Mouse (Mus musculus): ENCODE results near the gene Eif4g2. TPM values are rescaled to one million over a fixed set of nuclear protein-coding genes. Genes with fewer than 3 reads are reported as not detected.

Eif4g2 gene
- polyA plus RNA-seq, 1 experiment from 2014 or later: 726 TPM

- Histone ChIP-seq H3K4me3 (replicated peaks) (no peak overlapping the region), H3K4me1 (replicated peaks) (peaks cover 6% of the 10 kb centered on the region), H3K9me3 (no peaks in the 10 kb centered on the region), H3K27ac (no peak overlapping the region), H3K9ac (no peak overlapping the region), H3K27me3 (replicated peaks) (no peaks in the 10 kb centered on the region), H3K4me2 (replicated peaks) (no peak overlapping the region), H3K36me3 (peaks cover 6% of the 10 kb centered on the region; the same call in 1 of the 2 replicates)
- no peak for ATAC-seq
Observed at GRCm38 (mm10) chr7:111085153-111085552, 2.3 kb upstream of the Eif4g2 start.

- Histone ChIP-seq H3K9me3 (no peaks in the 10 kb centered on the region), H3K9ac (no peak overlapping the region), H3K36me3 (peaks cover 6% of the 10 kb centered on the region; the same call in 1 of the 2 replicates), H3K4me3 (replicated peaks) (no peak overlapping the region), H3K27ac (no peak overlapping the region), H3K27me3 (replicated peaks) (no peaks in the 10 kb centered on the region), H3K4me1 (replicated peaks) (peaks cover 6% of the 10 kb centered on the region), H3K4me2 (replicated peaks) (no peak overlapping the region)
- 70% methylated on average over 2 of the region's 2 CpGs for WGBS
- no peak for ATAC-seq
Observed at GRCm38 (mm10) chr7:111084443-111084842, 1.6 kb upstream of the Eif4g2 start.

- peak overlapping the region; percentile 89 for H3K4me3 ChIP-seq (replicated peaks)
- H3K27me3 ChIP-seq (replicated peaks): no peaks in the 10 kb centered on the region
- peaks cover 6% of the 10 kb centered on the region; the same call in 1 of the 2 replicates for H3K36me3 ChIP-seq
- H3K4me1 ChIP-seq (replicated peaks): peaks cover 6% of the 10 kb centered on the region
- peak overlapping the region; percentile 89 for H3K9ac ChIP-seq
- peak overlapping the region; percentile 52 for H3K4me2 ChIP-seq (replicated peaks)
- ATAC-seq: no peak
- WGBS: 10% methylated on average over 4 of the region's 4 CpGs
- no peaks in the 10 kb centered on the region for H3K9me3 ChIP-seq
- peak overlapping the region; percentile 100 for H3K27ac ChIP-seq
Observed at GRCm38 (mm10) chr7:111083733-111084120, 897 bp upstream of the Eif4g2 start.

- H3K4me3 ChIP-seq (replicated peaks): peak overlapping the region; percentile 89
- WGBS: under 1% methylated on average over 83 of the region's 83 CpGs
- no peaks in the 10 kb centered on the region for H3K9me3 ChIP-seq
- H3K36me3 ChIP-seq: peaks cover 14% of the 10 kb centered on the region
- ATAC-seq: peak; percentile 83
- peak overlapping the region; percentile 100 for H3K9ac ChIP-seq
- H3K4me2 ChIP-seq (replicated peaks): peak overlapping the region; percentile 76
- H3K4me1 ChIP-seq (replicated peaks): peaks cover 6% of the 10 kb centered on the region
- no peaks in the 10 kb centered on the region for H3K27me3 ChIP-seq (replicated peaks)
- peak overlapping the region; percentile 100 for H3K27ac ChIP-seq
Observed at GRCm38 (mm10) chr7:111082043-111082821, 598 bp downstream of the Eif4g2 start.

GRCm38 (mm10) chr7:111080876-111081275 lies 2.0 kb downstream of the Eif4g2 start:
- no peak for ATAC-seq
- H3K9ac ChIP-seq: peak overlapping the region; percentile 100; the same call in 1 of the 2 replicates
- no peaks in the 10 kb centered on the region for H3K27me3 ChIP-seq (replicated peaks)
- 65% methylated on average over 3 of the region's 3 CpGs for WGBS
- H3K36me3 ChIP-seq: peaks cover 26% of the 10 kb centered on the region
- no peak overlapping the region for H3K27ac ChIP-seq
- no peaks in the 10 kb centered on the region for H3K9me3 ChIP-seq
- H3K4me2 ChIP-seq (replicated peaks): peak overlapping the region; percentile 76
- H3K4me1 ChIP-seq (replicated peaks): peaks cover 6% of the 10 kb centered on the region
- H3K4me3 ChIP-seq (replicated peaks): peak overlapping the region; percentile 89

- Histone ChIP-seq H3K9me3 (no peaks in the 10 kb centered on the region), H3K27me3 (replicated peaks) (no peaks in the 10 kb centered on the region), H3K27ac (no peak overlapping the region), H3K36me3 (peaks cover 30% of the 10 kb centered on the region), H3K4me2 (replicated peaks) (peak overlapping the region; percentile 76; the same call in 1 of the 2 replicates), H3K4me3 (replicated peaks) (no peak overlapping the region), H3K4me1 (replicated peaks) (peaks cover 6% of the 10 kb centered on the region), H3K9ac (no peak overlapping the region)
- 85% methylated on average over 8 of the region's 8 CpGs for WGBS
- ATAC-seq: no peak
Observed at GRCm38 (mm10) chr7:111080026-111080425, 2.8 kb downstream of the Eif4g2 start.

GRCm38 (mm10) chr7:111078271-111078670 lies 4.6 kb downstream of the Eif4g2 start:
- no peak overlapping the region for H3K27ac ChIP-seq
- H3K4me1 ChIP-seq (replicated peaks): peaks cover 6% of the 10 kb centered on the region
- no peak for ATAC-seq
- no peak overlapping the region for H3K4me2 ChIP-seq (replicated peaks)
- H3K9ac ChIP-seq: no peak overlapping the region
- WGBS: 91% methylated on average over 4 of the region's 4 CpGs
- no peaks in the 10 kb centered on the region for H3K9me3 ChIP-seq
- no peak overlapping the region for H3K4me3 ChIP-seq (replicated peaks)
- no peaks in the 10 kb centered on the region for H3K27me3 ChIP-seq (replicated peaks)
- peaks cover 46% of the 10 kb centered on the region for H3K36me3 ChIP-seq

- Histone ChIP-seq H3K4me1 (replicated peaks) (no peaks in the 10 kb centered on the region), H3K27me3 (replicated peaks) (no peaks in the 10 kb centered on the region), H3K4me2 (replicated peaks) (no peak overlapping the region), H3K9me3 (no peaks in the 10 kb centered on the region), H3K9ac (no peak overlapping the region), H3K4me3 (replicated peaks) (no peak overlapping the region), H3K36me3 (peaks cover 59% of the 10 kb centered on the region), H3K27ac (no peak overlapping the region)
- 86% methylated on average over 4 of the region's 4 CpGs for WGBS
- no peak for ATAC-seq
Observed at GRCm38 (mm10) chr7:111075288-111075687, 7.5 kb downstream of the Eif4g2 start.

- Histone ChIP-seq H3K27me3 (replicated peaks) (no peaks in the 10 kb centered on the region), H3K36me3 (peaks cover 77% of the 10 kb centered on the region), H3K4me1 (replicated peaks) (no peaks in the 10 kb centered on the region), H3K4me2 (replicated peaks) (no peak overlapping the region), H3K27ac (no peak overlapping the region), H3K9me3 (no peaks in the 10 kb centered on the region), H3K9ac (no peak overlapping the region), H3K4me3 (replicated peaks) (no peak overlapping the region)
- no peak for ATAC-seq
- 90% methylated on average over 4 of the region's 4 CpGs for WGBS
Observed at GRCm38 (mm10) chr7:111072410-111072809, 10.4 kb downstream of the Eif4g2 start.

GRCm38 (mm10) chr7:111070167-111070496 lies 12.7 kb downstream of the Eif4g2 start:
- ATAC-seq: 0 out of 2 replicates have a peak, but pooled peaks have one; percentile 12
- 93% methylated on average over 2 of the region's 2 CpGs for WGBS
- Histone ChIP-seq H3K36me3 (peaks cover 60% of the 10 kb centered on the region), H3K4me2 (replicated peaks) (no peak overlapping the region), H3K27me3 (replicated peaks) (no peaks in the 10 kb centered on the region), H3K4me3 (replicated peaks) (no peak overlapping the region), H3K9ac (no peak overlapping the region), H3K27ac (no peak overlapping the region), H3K9me3 (no peaks in the 10 kb centered on the region), H3K4me1 (replicated peaks) (no peaks in the 10 kb centered on the region)

GRCm38 (mm10) chr7:111069439-111070166 lies 13.2 kb downstream of the Eif4g2 start:
- Histone ChIP-seq H3K4me2 (replicated peaks) (no peak overlapping the region), H3K4me1 (replicated peaks) (no peaks in the 10 kb centered on the region), H3K27ac (no peak overlapping the region), H3K27me3 (replicated peaks) (no peaks in the 10 kb centered on the region), H3K9me3 (no peaks in the 10 kb centered on the region), H3K36me3 (peaks cover 54% of the 10 kb centered on the region), H3K9ac (no peak overlapping the region), H3K4me3 (replicated peaks) (no peak overlapping the region)
- WGBS: 90% methylated on average over 7 of the region's 7 CpGs
- 0 out of 2 replicates have a peak, but pooled peaks have one; percentile 26 for ATAC-seq

GRCm38 (mm10) chr7:111068181-111068580 lies 14.6 kb downstream of the Eif4g2 start:
- Histone ChIP-seq H3K9ac (no peak overlapping the region), H3K4me2 (replicated peaks) (no peak overlapping the region), H3K4me3 (replicated peaks) (no peak overlapping the region), H3K27ac (no peak overlapping the region), H3K27me3 (replicated peaks) (no peaks in the 10 kb centered on the region), H3K36me3 (peaks cover 43% of the 10 kb centered on the region), H3K4me1 (replicated peaks) (no peaks in the 10 kb centered on the region), H3K9me3 (no peaks in the 10 kb centered on the region)
- no peak for ATAC-seq
- WGBS: 93% methylated on average over 3 of the region's 3 CpGs
